ENCODE assay signal across 13 mouse cellular contexts in the genomic region with DNA sequence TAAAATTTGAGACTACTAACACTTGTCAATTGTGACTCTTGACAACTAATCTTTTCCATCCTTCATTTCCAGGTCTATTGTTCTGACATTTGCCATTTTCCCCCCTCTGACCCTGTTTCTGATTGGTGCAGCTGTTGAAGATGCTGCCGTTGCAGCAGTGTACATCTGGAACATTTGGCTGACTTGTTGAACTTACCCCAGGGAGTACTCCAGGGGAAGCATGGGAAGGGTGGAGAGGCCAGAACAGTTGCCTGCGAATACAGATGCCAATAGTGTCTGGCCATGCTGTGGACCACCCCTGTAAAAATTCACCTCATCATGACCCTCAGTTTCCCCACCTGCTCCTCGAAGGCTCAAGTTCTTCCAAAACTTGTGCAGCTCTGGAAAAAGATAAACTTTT. TPM values are rescaled to one million over a fixed set of nuclear protein-coding genes. Genes with fewer than 3 reads are reported as not detected.
DNase-seq lines count a peak whose midpoint lies in the region; ATAC-seq lines count a peak whose summit lies in the region.
"Had no signal": no experiment of that assay in that cellular context is flagged by ENCODE, and none has a peak within 500 bp of the region (broad histone marks: within the 10 kb centered on the region; RNA-seq: fewer than 3 reads in every experiment).

No protein-coding gene starts in this region.

- H3K4me1 ChIP-seq in hindbrain, embryonic 10.5 days (replicated peaks): peaks cover 14% of the 10 kb centered on the region; the same call in 1 of the 2 replicates
- no peaks in the 10 kb centered on the region; the same call in 1 of the 2 replicates for H3K4me1 ChIP-seq in hindbrain, embryonic 11.5 days (replicated peaks; ENCODE audit: control insufficient read depth, insufficient read depth, low read length)
- peaks cover 9% of the 10 kb centered on the region for H3K4me1 ChIP-seq in embryonic facial prominence, embryonic 10.5 days
- H3K4me1 ChIP-seq in heart, embryonic 13.5 days: no peaks in the 10 kb centered on the region

- no peak for ATAC-seq in hindbrain, embryonic 11.5 days (ENCODE audit: low FRiP score)
- ATAC-seq in heart, embryonic 13.5 days (ENCODE audit: extremely low read depth, insufficient number of reproducible peaks, low FRiP score, low TSS enrichment): no peak
- no peak for ATAC-seq in megakaryocyte progenitor cell, adult 5-6 weeks (replicated peaks; ENCODE audit: poor library complexity)
- ATAC-seq: Patski had no signal

- H3K4me3 ChIP-seq in hindbrain, embryonic 10.5 days: no peak overlapping the region
- H3K4me3 ChIP-seq in hindbrain, embryonic 11.5 days (ENCODE audit: low read depth, low read length): no peak overlapping the region
- H3K4me3 ChIP-seq in embryonic facial prominence, embryonic 10.5 days: no peak overlapping the region
- no peak overlapping the region for H3K4me3 ChIP-seq in heart, embryonic 13.5 days

- H3K36me3 ChIP-seq in hindbrain, embryonic 10.5 days: no peaks in the 10 kb centered on the region
- H3K36me3 ChIP-seq in hindbrain, embryonic 11.5 days (ENCODE audit: control insufficient read depth, insufficient read depth, low read length): no peaks in the 10 kb centered on the region
- no peaks in the 10 kb centered on the region for H3K36me3 ChIP-seq in embryonic facial prominence, embryonic 10.5 days (replicated peaks)
- H3K36me3 ChIP-seq in heart, embryonic 13.5 days: no peaks in the 10 kb centered on the region
- H3K36me3 ChIP-seq: midbrain, embryonic 13.5 days had no signal

- H3K9me3 ChIP-seq in hindbrain, embryonic 10.5 days: no peaks in the 10 kb centered on the region
- H3K9me3 ChIP-seq in hindbrain, embryonic 11.5 days (ENCODE audit: control insufficient read depth, low read length): no peaks in the 10 kb centered on the region
- H3K9me3 ChIP-seq in embryonic facial prominence, embryonic 10.5 days: no peaks in the 10 kb centered on the region
- no peaks in the 10 kb centered on the region for H3K9me3 ChIP-seq in heart, embryonic 13.5 days
- H3K9me3 ChIP-seq: midbrain, embryonic 13.5 days had no signal

- no peak overlapping the region for H3K4me2 ChIP-seq in hindbrain, embryonic 11.5 days (replicated peaks; ENCODE audit: low read depth, low read length)
- H3K4me2 ChIP-seq in heart, embryonic 13.5 days: 0 out of 2 replicates have a peak overlapping the region, but pooled peaks have one; percentile 86

- intact Hi-C loops in left cerebral cortex, postnatal 25 days (cut with DNase I): loop anchor here (2.0 to 10.0 kb wide), 2 partner anchors 122 to 420 kb away; no protein-coding TSS in a partner anchor

- H3K27ac ChIP-seq in hindbrain, embryonic 10.5 days: no peak overlapping the region
- no peak overlapping the region for H3K27ac ChIP-seq in hindbrain, embryonic 11.5 days (ENCODE audit: low read depth, low read length)
- H3K27ac ChIP-seq in embryonic facial prominence, embryonic 10.5 days (replicated peaks): no peak overlapping the region
- H3K27ac ChIP-seq in heart, embryonic 13.5 days (replicated peaks): no peak overlapping the region
- H3K27ac ChIP-seq: midbrain, embryonic 13.5 days had no signal

- peaks cover 44% of the 10 kb centered on the region for H3K27me3 ChIP-seq in hindbrain, embryonic 10.5 days (ENCODE audit: insufficient read depth, poor library complexity, severe bottlenecking)
- no peaks in the 10 kb centered on the region; the same call in 1 of the 2 replicates for H3K27me3 ChIP-seq in hindbrain, embryonic 11.5 days (ENCODE audit: control insufficient read depth, insufficient read depth, low read length)
- peaks cover 68% of the 10 kb centered on the region for H3K27me3 ChIP-seq in embryonic facial prominence, embryonic 10.5 days (replicated peaks; ENCODE audit: low read depth, poor library complexity, severe bottlenecking)
- H3K27me3 ChIP-seq in heart, embryonic 13.5 days (replicated peaks): peaks cover 24% of the 10 kb centered on the region

- DNase-seq in hindbrain, embryonic 10.5 days (ENCODE audit: low spot score): peak; percentile 4
- no peak for DNase-seq in hindbrain, embryonic 11.5 days (ENCODE audit: low spot score)
- DNase-seq in embryonic facial prominence, embryonic 10.5 days (ENCODE audit: low spot score): peak; percentile 13
- DNase-seq in mesoderm, embryonic 11.5 days (ENCODE audit: low read depth, low spot score): peak; percentile 26
- DNase-seq in layer of hippocampus, adult 11-12 months (ENCODE audit: low spot score): no peak
- no peak for DNase-seq in left cerebral cortex, postnatal 25 days (ENCODE audit: low spot score in 2 of 2)
- DNase-seq: adrenal gland, postnatal 10 days; cerebellum, adult 18-20 months; lung, adult 18-20 months had no signal

- WGBS in hindbrain, embryonic 10.5 days: 51% methylated on average over 3 of the region's 3 CpGs
- 36% methylated on average over 3 of the region's 3 CpGs for WGBS in hindbrain, embryonic 11.5 days
- WGBS in embryonic facial prominence, embryonic 10.5 days: 43% methylated on average over 3 of the region's 3 CpGs
- 52% methylated on average over 3 of the region's 3 CpGs for WGBS in heart, embryonic 13.5 days

- no peak overlapping the region for H3K9ac ChIP-seq in hindbrain, embryonic 11.5 days (ENCODE audit: low read depth, low read length)
- no peak overlapping the region for H3K9ac ChIP-seq in heart, embryonic 13.5 days
- H3K9ac ChIP-seq: midbrain, embryonic 13.5 days had no signal

RNA-seq across cellular contexts. Expression of a gene that starts 1.0 kb away (rescaled TPM):
- polyA plus RNA-seq in hindbrain, embryonic 10.5 days (2016; fragmentation: Nextera tagmentation; extraction: Ambion mirVana): 1.8 and 1.9 TPM in 2 replicates
- polyA plus RNA-seq in hindbrain, embryonic 11.5 days (2014; fragmentation: Nextera tagmentation; extraction: Ambion mirVana): 1.3 and 1.9 TPM in 2 replicates
- 1.7 TPM in 2 replicates for polyA plus RNA-seq in embryonic facial prominence, embryonic 10.5 days (2016; fragmentation: Nextera tagmentation; extraction: Ambion mirVana)
- polyA plus RNA-seq in heart, embryonic 13.5 days (2015; fragmentation: Nextera tagmentation; extraction: Ambion mirVana): 2.0 and 2.2 TPM in 2 replicates
- total RNA-seq in megakaryocyte progenitor cell, adult 5-6 weeks (2015): 0.27 and 0.37 TPM in 2 replicates
- total RNA-seq in megakaryocyte progenitor cell, adult 5-6 weeks (2017): 0.51 and 0.71 TPM in 2 replicates
- 1 to 10 TPM; 5.3 to 5.7 TPM for total RNA-seq in left cerebral cortex, postnatal 25 days (2021)

Comparison
In these comparisons a context has a peak if more than half of its experiments do, and no peak if none do; other contexts are left out.
1. DNase-seq: peak in hindbrain, embryonic 10.5 days (single experiment), embryonic facial prominence, embryonic 10.5 days (single experiment) and mesoderm, embryonic 11.5 days (single experiment); none in hindbrain, embryonic 11.5 days (single experiment), layer of hippocampus, adult 11-12 months (single experiment) and left cerebral cortex, postnatal 25 days (0 of 2).